Mouse (Mus musculus) kidney, adult 2 months (tissue): ENCODE measurements around the gene Oxct2b. TPM values are rescaled to one million over a fixed set of nuclear protein-coding genes. Genes with fewer than 3 reads are reported as not detected.

ENCODE experiments used
- DNase-seq: peaks from one replicate; pipeline ENCODE4 v3.0.0; 2021
- H3K27ac ChIP-seq: fragments of 200-500 bp; 2 replicates; pipeline ENCODE4 v1.5.1; 2012; ENCODE audit warnings: low read depth, low read length, control low read depth, inconsistent platforms; ENCODE audit not compliant: insufficient read depth
- H3K27me3 ChIP-seq: fragments of 200-500 bp; replicated peaks from 2 replicates; pipeline ENCODE4 v1.6.1; 2012; ENCODE audit warnings: mild to moderate bottlenecking, moderate library complexity, low read length, inconsistent platforms; ENCODE audit not compliant: control insufficient read depth, insufficient read depth
- H3K36me3 ChIP-seq: fragments of 200-500 bp; 2 replicates; pipeline ENCODE4 v1.6.1; 2012; ENCODE audit warnings: mild to moderate bottlenecking, moderate library complexity, low read length, inconsistent platforms; ENCODE audit not compliant: control insufficient read depth, insufficient read depth
- H3K4me1 ChIP-seq: fragments of 200-500 bp; 2 replicates; pipeline ENCODE4 v1.6.1; 2011; ENCODE audit warnings: low read length; ENCODE audit not compliant: control insufficient read depth, insufficient read depth
- H3K4me3 ChIP-seq: fragments of 200-500 bp; 2 replicates; pipeline ENCODE4 v1.5.1; 2011; ENCODE audit warnings: mild to moderate bottlenecking, low read depth, low read length, control low read depth; ENCODE audit not compliant: insufficient read depth
- CTCF ChIP-seq: fragments of 200-500 bp; conservative IDR thresholded peaks from 2 replicates; pipeline ENCODE4 v1.5.1; 2011; ENCODE audit warnings: low read depth, mild to moderate bottlenecking, control low read depth, low read length, moderate library complexity, mixed read lengths; ENCODE audit not compliant: insufficient read depth, insufficient read length
- POLR2A ChIP-seq: fragments of 200-500 bp; IDR thresholded peaks from one replicate; pipeline ENCODE4 v1.6.1; 2011; ENCODE audit warnings: low read depth, low read length, control low read depth
- WGBS: fragments of 180-500 bp; shearing (Covaris S2); methylation state at CpG from one replicate; pipeline ENCODE4 v1.1.7; 2018; 5-methylcytosine and 5-hydroxymethylcytosine counted together
- polyA plus RNA-seq: library from polyadenylated mRNA; depleted of rRNA; stranded (reverse); fragments of >200 nt; gene quantifications from 2 replicates; pipeline ENCODE4 v1.2.3, GENCODE M21; 2012

Gene Oxct2b
- polyA plus RNA-seq, 1 experiment = 0.11 TPM

DNA sequence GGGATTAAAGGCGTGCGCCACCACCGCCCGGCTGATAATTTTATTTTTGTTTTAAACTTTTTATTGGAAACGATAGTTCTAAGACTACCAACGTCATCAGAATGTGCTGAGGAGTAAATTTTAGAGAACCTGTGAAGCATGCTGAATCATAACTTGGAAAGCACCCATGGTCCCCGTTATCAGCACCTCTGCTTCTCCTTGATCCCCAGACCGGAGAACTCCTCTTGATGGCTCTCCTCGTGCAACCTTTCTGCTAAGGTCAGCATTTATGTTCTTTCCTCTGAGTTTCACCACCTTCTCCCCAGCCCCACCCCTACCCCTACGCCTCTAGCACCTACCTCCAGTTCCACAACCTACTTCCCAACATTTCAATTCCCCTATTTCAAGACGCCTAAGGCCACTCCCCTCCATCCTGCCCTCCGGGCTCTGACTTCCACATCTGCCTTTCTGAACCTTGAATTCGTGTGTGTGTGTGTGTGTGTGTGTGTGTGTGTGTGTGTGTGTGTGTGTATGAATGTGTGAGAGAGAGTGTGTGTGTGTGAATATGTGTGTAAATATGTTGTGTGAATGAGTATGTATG, 32.7 kb upstream of the Oxct2b start:
- DNase-seq = no peak
- H3K4me3 ChIP-seq = no peak overlapping the region
- H3K27ac ChIP-seq = no peak overlapping the region
- WGBS = 55% methylated on average over 13 of the region's 13 CpGs
- TF ChIP-seq CTCF (no peak), POLR2A (no peak)
- H3K27me3 ChIP-seq = no peaks in the 10 kb centered on the region
- H3K36me3 ChIP-seq = no peaks in the 10 kb centered on the region
- H3K4me1 ChIP-seq = no peaks in the 10 kb centered on the region

GRCm38 (mm10) chr4:123085290-123085689, 30.8 kb upstream of the Oxct2b start:
- Histone ChIP-seq H3K27ac (no peak overlapping the region), H3K4me3 (no peak overlapping the region), H3K27me3 (no peaks in the 10 kb centered on the region), H3K36me3 (no peaks in the 10 kb centered on the region), H3K4me1 (no peaks in the 10 kb centered on the region)
- 87% methylated on average over 2 of the region's 2 CpGs for WGBS
- DNase-seq = no peak
- TF ChIP-seq CTCF = no peak
- no peak for TF ChIP-seq POLR2A

DNA sequence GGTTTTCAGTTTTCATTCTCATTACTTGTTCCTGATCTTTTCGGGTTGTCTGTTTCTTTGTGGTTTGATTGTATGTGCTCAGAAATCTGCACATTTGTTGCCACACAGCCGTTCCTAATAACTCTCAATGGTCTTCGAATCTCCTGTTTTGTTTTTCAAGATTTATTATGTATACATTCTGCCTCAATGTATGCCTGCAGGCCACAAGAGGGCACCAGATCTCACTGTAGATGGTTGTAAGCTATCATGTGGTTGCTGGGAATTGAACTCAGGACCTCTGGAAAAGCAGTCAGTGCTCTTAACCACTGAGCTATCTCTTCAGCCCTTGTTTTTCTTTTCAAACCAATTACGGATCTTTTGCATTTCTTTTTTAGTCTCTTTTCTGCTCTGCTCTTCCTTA, 29.7 kb upstream of the Oxct2b start:
- Histone ChIP-seq H3K36me3 (no peaks in the 10 kb centered on the region), H3K4me1 (no peaks in the 10 kb centered on the region), H3K27ac (no peak overlapping the region), H3K27me3 (no peaks in the 10 kb centered on the region), H3K4me3 (no peak overlapping the region)
- no peak for DNase-seq
- 85% methylated on average over 4 of the region's 4 CpGs for WGBS
- TF ChIP-seq POLR2A (no peak), CTCF (no peak)

DNA sequence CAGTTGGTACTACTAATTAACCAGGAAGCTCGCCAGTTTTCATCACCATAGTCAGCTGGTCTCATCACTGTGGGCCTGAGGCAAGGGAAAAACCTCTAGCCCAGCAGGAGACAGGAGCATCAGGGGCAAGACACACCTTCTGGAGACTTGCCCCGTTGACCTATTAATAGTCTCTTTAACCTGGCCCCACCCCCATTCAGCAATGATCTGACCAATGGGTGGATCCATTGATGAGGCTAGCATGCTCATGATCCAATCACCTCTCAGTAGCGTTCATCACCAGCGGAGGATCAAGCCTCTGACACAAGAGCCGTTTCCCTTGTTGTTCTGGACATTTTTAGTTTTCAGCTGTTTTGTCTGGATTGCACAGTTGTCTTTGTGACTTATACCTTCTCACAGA, 23.4 kb upstream of the Oxct2b start:
- Histone ChIP-seq H3K27me3 (no peaks in the 10 kb centered on the region), H3K4me1 (no peaks in the 10 kb centered on the region), H3K36me3 (no peaks in the 10 kb centered on the region), H3K4me3 (no peak overlapping the region), H3K27ac (no peak overlapping the region)
- WGBS = 78% methylated on average over 5 of the region's 5 CpGs
- no peak for DNase-seq
- TF ChIP-seq CTCF = no peak
- no peak for TF ChIP-seq POLR2A

DNA sequence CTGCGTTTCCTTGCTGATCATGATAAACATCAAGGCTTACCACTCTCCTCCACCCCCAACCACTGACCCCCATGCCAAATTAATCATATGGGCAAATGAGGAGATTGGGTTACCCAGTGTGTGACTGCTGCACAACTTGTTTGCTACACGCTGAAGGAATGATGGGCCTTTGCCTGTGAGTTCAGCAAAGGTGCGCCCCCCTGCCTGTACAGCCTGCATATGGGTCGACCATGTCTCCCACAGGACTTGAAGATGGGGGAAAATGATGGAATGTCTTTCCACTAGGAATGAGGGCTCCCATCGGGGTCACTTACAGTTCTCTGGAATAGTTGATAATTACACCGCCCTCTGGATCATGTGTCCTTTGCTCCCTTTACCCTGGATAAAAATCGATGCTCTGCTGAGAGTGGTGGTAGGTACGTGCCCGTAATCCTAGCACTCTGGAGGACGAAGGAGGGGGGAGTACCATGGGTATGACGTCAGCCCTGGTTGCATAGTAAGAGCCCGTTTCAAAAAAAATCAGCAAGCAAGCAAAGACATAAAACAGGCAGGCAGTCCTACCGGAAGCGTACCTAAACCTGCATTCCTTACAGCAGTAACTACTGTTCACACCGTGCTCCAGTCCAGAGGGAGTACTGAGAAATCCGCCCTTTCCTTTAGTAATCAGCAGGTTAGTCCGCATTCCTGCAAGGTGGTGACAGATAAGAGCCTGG, 22.8 kb upstream of the Oxct2b start:
- no peak for TF ChIP-seq POLR2A
- no peak for TF ChIP-seq CTCF
- Histone ChIP-seq H3K36me3 (no peaks in the 10 kb centered on the region), H3K27me3 (no peaks in the 10 kb centered on the region), H3K4me1 (no peaks in the 10 kb centered on the region), H3K27ac (no peak overlapping the region), H3K4me3 (no peak overlapping the region)
- 38% methylated on average over 17 of the region's 17 CpGs for WGBS
- DNase-seq = no peak

- 58% methylated on average over 9 of the region's 9 CpGs for WGBS
- H3K27ac ChIP-seq = no peak overlapping the region
- no peak for DNase-seq
- H3K27me3 ChIP-seq = no peaks in the 10 kb centered on the region
- no peaks in the 10 kb centered on the region for H3K36me3 ChIP-seq
- TF ChIP-seq CTCF (no peak), POLR2A (no peak)
- no peaks in the 10 kb centered on the region for H3K4me1 ChIP-seq
- H3K4me3 ChIP-seq = no peak overlapping the region
These were observed 22.2 kb upstream of the Oxct2b start for GRCm38 (mm10) chr4:123093869-123094268.

DNA sequence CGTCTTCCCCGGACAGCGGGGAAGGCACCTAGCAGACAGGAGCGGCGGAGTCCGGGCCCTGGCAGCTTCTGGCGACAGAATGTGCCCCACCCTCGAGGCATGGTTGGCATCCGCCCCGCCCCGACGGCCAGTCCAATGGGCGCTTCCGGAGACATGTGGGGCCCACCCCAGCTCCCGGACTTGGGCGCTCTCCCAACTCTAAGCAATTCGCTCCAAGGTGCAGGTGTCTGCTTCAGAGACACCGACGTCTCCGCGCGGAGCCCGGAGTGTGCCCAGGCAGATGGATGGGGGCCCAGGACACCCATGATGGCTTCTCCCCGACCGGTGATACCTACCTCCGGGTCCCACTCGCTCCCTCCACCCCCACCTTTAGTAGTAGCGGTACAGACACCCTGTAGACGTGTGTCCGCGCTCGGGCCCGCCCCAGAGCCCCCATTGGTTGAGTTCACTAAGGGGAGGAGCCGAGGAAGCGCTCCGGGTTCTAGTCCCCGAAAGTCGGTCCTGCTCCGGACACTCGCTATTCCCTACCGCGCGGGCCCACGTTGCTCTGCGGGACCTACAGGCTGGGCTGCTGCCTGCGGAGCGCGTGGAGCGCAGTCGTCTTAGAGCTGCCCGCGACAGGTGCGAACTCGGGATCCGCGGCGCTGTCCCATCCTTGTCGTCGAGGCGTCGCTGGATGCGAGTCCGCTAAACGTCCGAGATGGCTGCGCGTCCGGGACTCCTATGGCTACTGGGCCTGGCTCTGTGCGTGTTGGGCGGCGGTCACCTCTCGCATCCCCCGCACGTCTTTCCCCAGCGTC, 11.2 kb upstream of the Oxct2b start, which contains the start of gene Bmp8b:
Gene Bmp8b (plus strand): TSS at position 515 of the 800 bp plus-strand sequence.
- H3K4me3 ChIP-seq = peak within 1 kb of the TSS; percentile 25; the same call in 1 of the 2 replicates
- DNase-seq = peak; percentile 40
- TF ChIP-seq CTCF = no peak
- TF ChIP-seq POLR2A = no peak
- 7% methylated on average over 75 of the region's 75 CpGs for WGBS
- H3K36me3 ChIP-seq = no peaks in the 10 kb centered on the region
- H3K4me1 ChIP-seq = no peaks in the 10 kb centered on the region
- peaks cover 4% of the 10 kb centered on the region; the same call in 1 of the 2 replicates for H3K27me3 ChIP-seq
- H3K27ac ChIP-seq = no peak within 1 kb of the TSS
